Mouse (Mus musculus) lung, postnatal 0 days (tissue): ENCODE data around the gene Aimp2.

Source experiments
- CTCF ChIP-seq: IDR thresholded peaks from 2 replicates; pipeline ENCODE4 v1.5.1; 2016; ENCODE audit warnings: antibody characterized with exemption, mild to moderate bottlenecking
- EP300 ChIP-seq: IDR thresholded peaks from 2 replicates; pipeline ENCODE4 v1.6.1; 2016; ENCODE audit warnings: antibody characterized with exemption, mild to moderate bottlenecking, control low read depth

- TF ChIP-seq CTCF, result no peak
- no peak for TF ChIP-seq EP300
Observed at GRCm38 (mm10) chr5:143902111-143902510, 7.5 kb downstream of the Aimp2 start.
